Mouse (Mus musculus): ENCODE data around the gene Lnx1. TPM values are rescaled to one million over a fixed set of nuclear protein-coding genes. Genes with fewer than 3 reads are reported as not detected.

The Lnx1 gene
- polyA plus RNA-seq, 1 experiment: 6.1 TPM

- Histone ChIP-seq H3K27me3 (replicated peaks; ENCODE audit: control insufficient read depth, insufficient read depth, low read length) (no peaks in the 10 kb centered on the region), H3K4me1 (ENCODE audit: control insufficient read depth, insufficient read depth, low read length) (no peaks in the 10 kb centered on the region), H3K27ac (ENCODE audit: insufficient read depth, low read depth, low read length) (no peak overlapping the region), H3K4me3 (ENCODE audit: insufficient read depth, low read depth, low read length) (no peak overlapping the region), H3K36me3 (ENCODE audit: control insufficient read depth, insufficient read depth, low read length) (no peaks in the 10 kb centered on the region)
- TF ChIP-seq POLR2A (IDR thresholded peaks at IDR 0.05; ENCODE audit: low read depth, low read length) (no peak), CTCF (conservative IDR thresholded peaks at IDR 0.05; ENCODE audit: insufficient read depth, insufficient read length, low read depth, low read length) (no peak)
- DNase-seq: no peak
- WGBS: 88% methylated on average over 2 of the region's 2 CpGs
These were observed 60.4 kb downstream of the Lnx1 start for GRCm38 (mm10) chr5:74642291-74642690.

DNA sequence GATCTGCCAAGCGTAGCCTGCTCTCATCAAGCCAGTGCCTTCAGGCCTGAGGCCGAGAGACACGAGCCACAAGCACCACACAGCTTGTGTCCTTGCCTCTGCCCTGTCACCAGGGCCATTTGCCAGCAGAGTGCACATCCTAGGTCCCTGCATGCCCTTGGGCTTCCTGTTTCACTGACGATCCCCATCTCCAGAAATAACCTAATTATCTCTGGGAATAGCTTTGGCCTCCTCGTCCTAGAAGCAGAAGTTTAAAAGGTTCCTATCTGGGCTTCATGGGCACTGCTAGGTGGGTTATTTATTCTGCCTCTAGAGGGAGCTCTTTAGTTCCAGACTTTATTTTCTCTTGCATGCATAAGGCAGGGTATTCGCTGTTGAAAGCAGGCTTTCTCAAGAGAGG, 61.7 kb downstream of the Lnx1 start:
- TF ChIP-seq CTCF (conservative IDR thresholded peaks at IDR 0.05; ENCODE audit: insufficient read depth, insufficient read length, low read depth, low read length): peak; percentile 27; the same call in 1 of the 2 replicates
- no peak for TF ChIP-seq POLR2A (IDR thresholded peaks at IDR 0.05; ENCODE audit: low read depth, low read length)
- Histone ChIP-seq H3K4me3 (ENCODE audit: insufficient read depth, low read depth, low read length) (no peak overlapping the region), H3K36me3 (ENCODE audit: control insufficient read depth, insufficient read depth, low read length) (no peaks in the 10 kb centered on the region), H3K27ac (ENCODE audit: insufficient read depth, low read depth, low read length) (no peak overlapping the region), H3K27me3 (replicated peaks; ENCODE audit: control insufficient read depth, insufficient read depth, low read length) (no peaks in the 10 kb centered on the region), H3K4me1 (ENCODE audit: control insufficient read depth, insufficient read depth, low read length) (no peaks in the 10 kb centered on the region)
- DNase-seq: peak; percentile 74
- WGBS: 18% methylated on average over 6 of the region's 6 CpGs

DNA sequence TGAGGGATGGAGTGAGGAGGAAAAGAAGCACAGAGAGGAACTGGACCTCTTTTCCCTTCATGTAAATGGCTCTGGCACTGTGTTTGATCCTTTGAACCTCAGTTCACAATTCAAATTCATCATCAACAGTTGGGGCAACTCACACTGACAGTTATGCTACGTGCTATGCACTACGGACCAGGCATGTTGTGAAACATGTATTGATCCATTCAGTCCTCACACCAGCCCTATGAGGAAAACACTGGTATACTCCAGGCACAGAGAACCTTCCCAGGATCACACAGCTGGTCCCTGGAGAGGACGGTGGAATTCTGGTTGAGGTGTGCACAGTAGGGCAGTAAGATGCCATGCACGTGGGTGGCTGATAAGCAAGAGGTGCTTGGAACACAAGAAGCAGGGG, 62.2 kb downstream of the Lnx1 start:
- WGBS: 74% methylated on average over 4 of the region's 4 CpGs

DNA sequence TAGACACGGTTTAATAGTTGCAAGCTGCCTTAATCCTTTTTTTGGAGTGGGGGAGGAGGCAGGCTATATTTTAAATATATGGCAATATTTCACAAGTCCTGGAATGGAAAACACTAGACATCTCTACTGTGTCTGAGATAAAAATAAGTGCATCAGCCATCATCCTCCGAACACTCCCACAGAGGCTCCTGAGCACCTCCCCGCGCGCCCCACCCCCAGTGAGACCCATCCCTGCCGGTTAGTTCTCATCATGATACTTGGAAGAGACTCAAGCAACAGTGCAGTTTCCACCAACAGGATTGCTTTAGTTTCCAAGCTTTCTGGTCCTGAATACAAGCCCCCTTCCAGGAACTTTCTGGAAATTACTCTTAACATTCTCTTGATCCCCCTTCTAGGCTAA, 63.2 kb downstream of the Lnx1 start:
- H3K4me1 ChIP-seq (ENCODE audit: control insufficient read depth, insufficient read depth, low read length): no peaks in the 10 kb centered on the region
- WGBS: 79% methylated on average over 6 of the region's 6 CpGs

More for the DNA sequence above, 62.2 kb downstream of the Lnx1 start:
- no peak for TF ChIP-seq POLR2A (IDR thresholded peaks at IDR 0.05; ENCODE audit: low read depth, low read length)
- no peak for TF ChIP-seq CTCF (conservative IDR thresholded peaks at IDR 0.05; ENCODE audit: insufficient read depth, insufficient read length, low read depth, low read length)
- Histone ChIP-seq H3K4me1 (ENCODE audit: control insufficient read depth, insufficient read depth, low read length) (no peaks in the 10 kb centered on the region), H3K27me3 (replicated peaks; ENCODE audit: control insufficient read depth, insufficient read depth, low read length) (no peaks in the 10 kb centered on the region), H3K27ac (ENCODE audit: insufficient read depth, low read depth, low read length) (no peak overlapping the region), H3K36me3 (ENCODE audit: control insufficient read depth, insufficient read depth, low read length) (no peaks in the 10 kb centered on the region), H3K4me3 (ENCODE audit: insufficient read depth, low read depth, low read length) (no peak overlapping the region)
- no peak for DNase-seq

GRCm38 (mm10) chr5:74634391-74634790, 68.3 kb downstream of the Lnx1 start:
- WGBS: 76% methylated on average over 3 of the region's 3 CpGs
- no peak for DNase-seq
- no peaks in the 10 kb centered on the region for H3K36me3 ChIP-seq (ENCODE audit: control insufficient read depth, insufficient read depth, low read length)
- H3K4me3 ChIP-seq (ENCODE audit: insufficient read depth, low read depth, low read length): no peak overlapping the region
- TF ChIP-seq CTCF (conservative IDR thresholded peaks at IDR 0.05; ENCODE audit: insufficient read depth, insufficient read length, low read depth, low read length) (no peak), POLR2A (IDR thresholded peaks at IDR 0.05; ENCODE audit: low read depth, low read length) (no peak)
- no peaks in the 10 kb centered on the region for H3K27me3 ChIP-seq (replicated peaks; ENCODE audit: control insufficient read depth, insufficient read depth, low read length)
- H3K27ac ChIP-seq (ENCODE audit: insufficient read depth, low read depth, low read length): no peak overlapping the region
- no peaks in the 10 kb centered on the region for H3K4me1 ChIP-seq (ENCODE audit: control insufficient read depth, insufficient read depth, low read length)

More for the DNA sequence above, 63.2 kb downstream of the Lnx1 start:
- H3K36me3 ChIP-seq (ENCODE audit: control insufficient read depth, insufficient read depth, low read length): no peaks in the 10 kb centered on the region
- TF ChIP-seq POLR2A (IDR thresholded peaks at IDR 0.05; ENCODE audit: low read depth, low read length): no peak
- TF ChIP-seq CTCF (conservative IDR thresholded peaks at IDR 0.05; ENCODE audit: insufficient read depth, insufficient read length, low read depth, low read length): no peak
- DNase-seq: no peak
- H3K27me3 ChIP-seq (replicated peaks; ENCODE audit: control insufficient read depth, insufficient read depth, low read length): no peaks in the 10 kb centered on the region
- H3K4me3 ChIP-seq (ENCODE audit: insufficient read depth, low read depth, low read length): no peak overlapping the region
- no peak overlapping the region for H3K27ac ChIP-seq (ENCODE audit: insufficient read depth, low read depth, low read length)

- 61% methylated on average over 6 of the region's 6 CpGs for WGBS
- Histone ChIP-seq H3K27me3 (replicated peaks; ENCODE audit: control insufficient read depth, insufficient read depth, low read length) (no peaks in the 10 kb centered on the region), H3K4me1 (ENCODE audit: control insufficient read depth, insufficient read depth, low read length) (no peaks in the 10 kb centered on the region), H3K4me3 (ENCODE audit: insufficient read depth, low read depth, low read length) (no peak overlapping the region), H3K36me3 (ENCODE audit: control insufficient read depth, insufficient read depth, low read length) (no peaks in the 10 kb centered on the region), H3K27ac (ENCODE audit: insufficient read depth, low read depth, low read length) (no peak overlapping the region)
- DNase-seq: no peak
- TF ChIP-seq POLR2A (IDR thresholded peaks at IDR 0.05; ENCODE audit: low read depth, low read length): no peak
- no peak for TF ChIP-seq CTCF (conservative IDR thresholded peaks at IDR 0.05; ENCODE audit: insufficient read depth, insufficient read length, low read depth, low read length)
These were observed 69.3 kb downstream of the Lnx1 start for GRCm38 (mm10) chr5:74633453-74633852.

DNA sequence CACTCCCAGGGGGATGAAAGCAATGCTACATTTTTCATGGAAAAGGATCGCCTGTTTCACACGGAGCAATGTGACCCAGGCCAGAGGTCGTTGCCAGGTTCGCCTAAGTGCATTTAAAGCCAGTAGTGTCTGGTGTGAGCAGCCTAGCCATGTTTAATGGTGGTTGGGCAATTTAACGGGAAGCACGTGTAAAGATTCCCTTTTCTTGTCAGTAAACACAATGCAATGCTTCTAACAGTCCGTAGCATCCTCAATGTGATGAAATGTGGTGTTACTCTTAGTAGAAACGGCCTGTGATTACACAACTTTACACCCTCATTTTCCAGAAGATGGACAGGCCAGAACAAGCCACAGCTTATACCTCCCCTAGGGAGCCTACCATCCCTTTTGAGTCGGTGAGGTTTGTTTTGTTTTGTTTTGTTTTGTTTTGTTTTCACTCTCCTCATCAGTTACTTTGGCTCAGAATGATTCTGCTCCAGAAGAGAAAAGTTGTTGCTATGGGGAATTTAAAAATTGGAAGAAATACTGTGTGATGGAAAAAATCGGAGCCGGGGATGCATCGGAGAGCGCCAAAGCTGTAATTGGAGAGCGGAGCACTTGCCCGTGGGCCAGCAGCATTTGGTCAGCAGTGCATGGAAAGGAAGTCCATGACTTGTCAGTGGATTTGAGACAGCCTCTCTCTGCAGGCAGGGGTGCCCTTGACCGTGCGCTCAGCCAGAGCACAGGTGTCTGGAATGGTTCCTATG, 70.2 kb downstream of the Lnx1 start:
- no peak for DNase-seq

More for the DNA sequence above, 70.2 kb downstream of the Lnx1 start:
- H3K4me3 ChIP-seq (ENCODE audit: insufficient read depth, low read depth, low read length): no peak overlapping the region
- no peak overlapping the region for H3K27ac ChIP-seq (ENCODE audit: insufficient read depth, low read depth, low read length)
- no peaks in the 10 kb centered on the region for H3K36me3 ChIP-seq (ENCODE audit: control insufficient read depth, insufficient read depth, low read length)
- WGBS: 25% methylated on average over 17 of the region's 17 CpGs
- H3K27me3 ChIP-seq (replicated peaks; ENCODE audit: control insufficient read depth, insufficient read depth, low read length): no peaks in the 10 kb centered on the region
- no peaks in the 10 kb centered on the region for H3K4me1 ChIP-seq (ENCODE audit: control insufficient read depth, insufficient read depth, low read length)
- TF ChIP-seq CTCF (conservative IDR thresholded peaks at IDR 0.05; ENCODE audit: insufficient read depth, insufficient read length, low read depth, low read length): no peak
- no peak for TF ChIP-seq POLR2A (IDR thresholded peaks at IDR 0.05; ENCODE audit: low read depth, low read length)

Data from kidney, adult 2 months (tissue).